Mouse (Mus musculus): ENCODE measurements around the gene Arhgap31. TPM values are rescaled to one million over a fixed set of nuclear protein-coding genes. Genes with fewer than 3 reads are reported as not detected.

Arhgap31 gene
- total RNA-seq, 2 experiments from 2014 or later = 37.4 to 43.5 TPM

- no peak for DNase-seq
- intact Hi-C loops (cut with DNase I) = no loop called here
Observed at GRCm38 (mm10) chr16:38662575-38662974, 50.5 kb downstream of the Arhgap31 start.

- no peak for DNase-seq
- intact Hi-C loops (cut with DNase I) = no loop called here
Observed at GRCm38 (mm10) chr16:38654308-38654707, 58.8 kb downstream of the Arhgap31 start.

- DNase-seq = peak; percentile 55 to 60
- intact Hi-C loops (cut with DNase I) = loop anchor here (2.0 kb wide), 1 partner anchor 21 kb away; no protein-coding TSS in a partner anchor
Observed at GRCm38 (mm10) chr16:38653390-38653871, 59.6 kb downstream of the Arhgap31 start.

GRCm38 (mm10) chr16:38652653-38653052 lies 60.4 kb downstream of the Arhgap31 start:
- intact Hi-C loops (cut with DNase I) = loop anchor here (2.0 kb wide), 1 partner anchor 22 kb away; no protein-coding TSS in a partner anchor
- DNase-seq = no peak

- peak in 1 of 2 experiments; percentile 59 for DNase-seq
- intact Hi-C loops (cut with DNase I) = loop anchor here (1.0 to 2.0 kb wide), 2 partner anchors 23 to 28 kb away; no protein-coding TSS in a partner anchor
Observed at GRCm38 (mm10) chr16:38651721-38652231, 61.3 kb downstream of the Arhgap31 start.

- intact Hi-C loops (cut with DNase I) = loop anchor here (1.0 kb wide), 1 partner anchor 28 kb away; no protein-coding TSS in a partner anchor
- no peak for DNase-seq
Observed at GRCm38 (mm10) chr16:38651306-38651705, 61.8 kb downstream of the Arhgap31 start.

- intact Hi-C loops (cut with DNase I) = loop anchor here (2.0 kb wide), 1 partner anchor 15 kb away; no protein-coding TSS in a partner anchor
- DNase-seq = no peak
Observed at GRCm38 (mm10) chr16:38649431-38649827, 63.6 kb downstream of the Arhgap31 start.

GRCm38 (mm10) chr16:38648783-38649430 lies 64.2 kb downstream of the Arhgap31 start:
- no peak for DNase-seq
- intact Hi-C loops (cut with DNase I) = loop anchor here (2.0 kb wide), 1 partner anchor 14 kb away; no protein-coding TSS in a partner anchor

- intact Hi-C loops (cut with DNase I) = loop anchor here (2.0 kb wide), 1 partner anchor 13 kb away; no protein-coding TSS in a partner anchor
- DNase-seq = no peak
Observed at GRCm38 (mm10) chr16:38648155-38648554, 64.9 kb downstream of the Arhgap31 start.

- intact Hi-C loops (cut with DNase I) = no loop called here
- no peak for DNase-seq
Observed at GRCm38 (mm10) chr16:38644455-38644854, 68.6 kb downstream of the Arhgap31 start.

GRCm38 (mm10) chr16:38637085-38637484 lies 76.0 kb downstream of the Arhgap31 start:
- DNase-seq = no peak

GRCm38 (mm10) chr16:38636682-38637081 lies 76.4 kb downstream of the Arhgap31 start:
- DNase-seq = no peak
- intact Hi-C loops (cut with DNase I) = no loop called here

More at GRCm38 (mm10) chr16:38637085-38637484, 76.0 kb downstream of the Arhgap31 start:
- intact Hi-C loops (cut with DNase I) = no loop called here

GRCm38 (mm10) chr16:38635833-38636390 lies 77.2 kb downstream of the Arhgap31 start:
- intact Hi-C loops (cut with DNase I) = loop anchor here (2.0 kb wide), 1 partner anchor 13 kb away; no protein-coding TSS in a partner anchor
- no peak for DNase-seq

- DNase-seq = peak; percentile 77 to 86
- intact Hi-C loops (cut with DNase I) = loop anchor here (5.0 kb wide), 1 partner anchor 180 kb away; no protein-coding TSS in a partner anchor
Observed at GRCm38 (mm10) chr16:38632147-38632546, 80.9 kb downstream of the Arhgap31 start.

GRCm38 (mm10) chr16:38625811-38626369 lies 87.2 kb downstream of the Arhgap31 start:
- intact Hi-C loops (cut with DNase I) = loop anchor here (5.0 to 10.0 kb wide), 2 partner anchors 41 to 99 kb away; no protein-coding TSS in a partner anchor
- peak; percentile 36 to 56 for DNase-seq

- intact Hi-C loops (cut with DNase I) = loop anchor here (5.0 to 10.0 kb wide), 2 partner anchors 42 to 99 kb away; no protein-coding TSS in a partner anchor
- no peak for DNase-seq
Observed at GRCm38 (mm10) chr16:38625411-38625810, 87.7 kb downstream of the Arhgap31 start.

GRCm38 (mm10) chr16:38624303-38624702 lies 88.8 kb downstream of the Arhgap31 start:
- no peak for DNase-seq
- intact Hi-C loops (cut with DNase I) = loop anchor here (5.0 to 10.0 kb wide), 2 partner anchors 87 to 100 kb away; no protein-coding TSS in a partner anchor

- intact Hi-C loops (cut with DNase I) = loop anchor here (5.0 to 10.0 kb wide), 2 partner anchors 85 to 103 kb away; no protein-coding TSS in a partner anchor
- no peak for DNase-seq
Observed at GRCm38 (mm10) chr16:38622283-38622682, 90.8 kb downstream of the Arhgap31 start.

- intact Hi-C loops (cut with DNase I) = loop anchor here (5.0 to 10.0 kb wide), 2 partner anchors 84 to 104 kb away; no protein-coding TSS in a partner anchor
- DNase-seq = no peak
Observed at GRCm38 (mm10) chr16:38620696-38621450, 92.2 kb downstream of the Arhgap31 start.

- intact Hi-C loops (cut with DNase I) = loop anchor here (5.0 kb wide), 1 partner anchor 193 kb away; no protein-coding TSS in a partner anchor
- DNase-seq = peak; percentile 80
Observed at GRCm38 (mm10) chr16:38619054-38619453, 94.0 kb downstream of the Arhgap31 start.

Measured in heart, postnatal 36 days (tissue).